Mouse (Mus musculus) kidney, adult 2 months (tissue): Measurements from ENCODE around the gene Efr3b.

Source experiments
- CTCF ChIP-seq: fragments of 200-500 bp; conservative IDR thresholded peaks from 2 replicates; pipeline ENCODE4 v1.5.1; 2011; ENCODE audit warnings: low read depth, mild to moderate bottlenecking, control low read depth, low read length, moderate library complexity, mixed read lengths; ENCODE audit not compliant: insufficient read depth, insufficient read length
- POLR2A ChIP-seq: fragments of 200-500 bp; IDR thresholded peaks from one replicate; pipeline ENCODE4 v1.6.1; 2011; ENCODE audit warnings: low read depth, low read length, control low read depth

GRCm38 (mm10) chr12:3959791-3960543, 78.7 kb downstream of the Efr3b start:
- TF ChIP-seq CTCF (no peak), POLR2A (peak; percentile 73)
